Mouse (Mus musculus) c-Kit-negative CD71-positive TER-119-positive erythroid progenitor cells, embryonic 14.5 days (primary cell): ENCODE data around the gene Prr5l.
"Not testable (repeated sequence)": the region's sequence is repeated elsewhere in the genome, so short reads cannot be mapped to it uniquely, and the experiment has no call there.

ENCODE experiments used
- DNase-seq: peaks from one replicate; pipeline ENCODE4 v3.0.0-alpha.2; 2013; ENCODE audit warnings: low read depth, low spot score

The Prr5l gene

GRCm38 (mm10) chr2:101762955-101763386 is 119.9 kb downstream of the Prr5l start:
- no peak for DNase-seq

- DNase-seq = no peak
Measured at GRCm38 (mm10) chr2:101762405-101762804, 120.4 kb downstream of the Prr5l start.

GRCm38 (mm10) chr2:101761898-101762297 is 120.9 kb downstream of the Prr5l start:
- DNase-seq = no peak

- DNase-seq = no peak
Measured at GRCm38 (mm10) chr2:101759523-101760277, 123.1 kb downstream of the Prr5l start.

GRCm38 (mm10) chr2:101757806-101758205 is 125.0 kb downstream of the Prr5l start:
- no peak for DNase-seq

GRCm38 (mm10) chr2:101756069-101756753 is 126.6 kb downstream of the Prr5l start:
- DNase-seq = no peak

- no peak for DNase-seq
Measured at GRCm38 (mm10) chr2:101754939-101755555, 127.8 kb downstream of the Prr5l start.

- DNase-seq = no peak
Measured at GRCm38 (mm10) chr2:101754428-101754827, 128.4 kb downstream of the Prr5l start.

- no peak for DNase-seq
Measured at GRCm38 (mm10) chr2:101752979-101753378, 129.8 kb downstream of the Prr5l start.

GRCm38 (mm10) chr2:101752402-101752801 is 130.4 kb downstream of the Prr5l start:
- DNase-seq = no peak

- DNase-seq = no peak
Measured at GRCm38 (mm10) chr2:101751236-101751922, 131.4 kb downstream of the Prr5l start.

- no peak for DNase-seq
Measured at GRCm38 (mm10) chr2:101746537-101746936, 136.3 kb downstream of the Prr5l start.

- DNase-seq = not testable (repeated sequence)
Measured at GRCm38 (mm10) chr2:101745656-101746055, 137.2 kb downstream of the Prr5l start.

GRCm38 (mm10) chr2:101742072-101742860 is 140.6 kb downstream of the Prr5l start:
- DNase-seq = no peak

- no peak for DNase-seq
Measured at GRCm38 (mm10) chr2:101741653-101742052, 141.2 kb downstream of the Prr5l start.

GRCm38 (mm10) chr2:101739914-101740313 is 142.9 kb downstream of the Prr5l start:
- no peak for DNase-seq

- no peak for DNase-seq
Measured at GRCm38 (mm10) chr2:101733564-101733963, 149.3 kb downstream of the Prr5l start.

GRCm38 (mm10) chr2:101732777-101733210 is 150.0 kb downstream of the Prr5l start:
- no peak for DNase-seq

- no peak for DNase-seq
Measured at GRCm38 (mm10) chr2:101730972-101731371, 151.9 kb downstream of the Prr5l start.

- DNase-seq = no peak
Measured at GRCm38 (mm10) chr2:101729472-101729871, 153.4 kb downstream of the Prr5l start.

GRCm38 (mm10) chr2:101727787-101728186 is 155.0 kb downstream of the Prr5l start:
- DNase-seq = no peak
